Mouse (Mus musculus) liver, embryonic 14.5 days (tissue): Measurements from ENCODE around the gene Lancl1.

ENCODE experiments used
- CTCF ChIP-seq: IDR thresholded peaks from 2 replicates; pipeline ENCODE4 v1.5.1; 2016; ENCODE audit warnings: antibody characterized with exemption, low read depth, control low read depth
- EP300 ChIP-seq: IDR thresholded peaks from 2 replicates; pipeline ENCODE4 v1.6.1; 2016; ENCODE audit warnings: antibody characterized with exemption, low read depth

DNA sequence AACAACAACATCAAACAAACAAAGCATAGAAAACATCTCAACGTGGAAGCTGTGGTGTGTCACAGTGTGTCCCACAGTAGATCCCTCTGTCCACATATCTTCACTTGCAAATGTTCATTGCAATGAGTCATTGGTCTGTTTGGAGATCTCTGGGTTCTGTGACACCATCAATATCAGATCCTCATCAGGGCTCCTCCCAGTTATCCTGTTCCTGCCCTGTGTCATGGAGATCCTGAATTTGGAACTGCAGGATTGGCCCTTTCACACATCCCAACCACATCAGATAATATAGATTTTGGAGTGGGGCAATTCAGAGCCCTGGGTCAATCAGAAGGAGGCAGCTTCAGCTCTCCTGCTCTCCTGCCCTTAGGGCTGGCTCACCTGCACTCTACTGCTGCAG lies 28.9 kb upstream of the Lancl1 start:
- TF ChIP-seq CTCF (no peak), EP300 (no peak)
